Mouse (Mus musculus) CH12.LX (cell line): ENCODE measurements around the gene Isg15.

Experiments
- CHD2 ChIP-seq: IDR thresholded peaks from 2 replicates; pipeline ENCODE4 v1.6.1; 2011; ENCODE audit warnings: low read length, improper control_type of control experiment
- CTCF ChIP-seq, 2 experiments: IDR thresholded peaks in 1 of 2; conservative IDR thresholded peaks in 1 of 2; 2 replicates each; pipeline ENCODE4 v1.5.1; 2011 to 2012; ENCODE audit warnings: low read depth in 2 of 2, low read length in 2 of 2, improper control_type of control experiment in 1 of 2, inconsistent platforms in 1 of 2, mild to moderate bottlenecking in 1 of 2, moderate library complexity in 1 of 2
- E2F4 ChIP-seq: IDR thresholded peaks from 2 replicates; pipeline ENCODE4 v1.6.1; 2011; ENCODE audit warnings: low read depth, low read length, improper control_type of control experiment; ENCODE audit not compliant: insufficient replicate concordance
- ELF1 ChIP-seq: IDR thresholded peaks from 2 replicates; pipeline ENCODE4 v1.6.1; 2014; ENCODE audit warnings: low read depth, mild to moderate bottlenecking, inconsistent platforms, low read length, improper control_type of control experiment
- MAX ChIP-seq: IDR thresholded peaks from 2 replicates; pipeline ENCODE4 v1.6.1; 2011; ENCODE audit warnings: low read length, improper control_type of control experiment
- MYC ChIP-seq: IDR thresholded peaks from 2 replicates; pipeline ENCODE4 v1.6.1; 2011; ENCODE audit warnings: low read depth, mild to moderate bottlenecking, improper control_type of control experiment, low read length
- POLR2A ChIP-seq: IDR thresholded peaks from 2 replicates; pipeline ENCODE4 v1.6.1; 2011; ENCODE audit warnings: low read depth, mild to moderate bottlenecking, improper control_type of control experiment, low read length
- TBP ChIP-seq: conservative IDR thresholded peaks from 2 replicates; pipeline ENCODE4 v1.6.1; 2011; ENCODE audit warnings: low read depth, low read length, improper control_type of control experiment
- UBTF ChIP-seq: IDR thresholded peaks from 2 replicates; pipeline ENCODE4 v1.6.1; 2012; ENCODE audit warnings: low read depth, mild to moderate bottlenecking, inconsistent platforms, low read length, improper control_type of control experiment, moderate library complexity
- USF2 ChIP-seq: conservative IDR thresholded peaks from 2 replicates; pipeline ENCODE4 v1.6.1; 2011; ENCODE audit warnings: low read depth, low read length, improper control_type of control experiment
- ZC3H11A ChIP-seq: IDR thresholded peaks from 2 replicates; pipeline ENCODE4 v1.6.1; 2012; ENCODE audit warnings: low read depth, mild to moderate bottlenecking, inconsistent platforms, low read length, improper control_type of control experiment
- ZKSCAN1 ChIP-seq: IDR thresholded peaks from 2 replicates; pipeline ENCODE4 v1.6.1; 2012; ENCODE audit warnings: low read depth, inconsistent platforms, low read length, improper control_type of control experiment, borderline replicate concordance

GRCm38 (mm10) chr4:156202462-156202893, 1.9 kb upstream of the Isg15 start:
- TF ChIP-seq CTCF (conservative IDR thresholded peaks at IDR 0.05 in 1 of 2, IDR thresholded peaks at IDR 0.05 in 1 of 2; ENCODE audit: low read depth in 2 of 2, low read length in 2 of 2), result no peak
- no peak for TF ChIP-seq USF2
- no peak for TF ChIP-seq MAX
- no peak for TF ChIP-seq POLR2A
- TF ChIP-seq CHD2, result no peak
- no peak for TF ChIP-seq TBP
- TF ChIP-seq ZKSCAN1, result no peak
- TF ChIP-seq ZC3H11A, result no peak
- TF ChIP-seq ELF1, result no peak
- TF ChIP-seq E2F4, result no peak
- no peak for TF ChIP-seq MYC
- no peak for TF ChIP-seq UBTF
